Mouse (Mus musculus) ovary, postnatal 36 days (tissue): ENCODE measurements around the gene Plekhj1.

Source experiments
- DNase-seq: peaks from one replicate; pipeline ENCODE4 v3.0.0; 2022; ENCODE audit warnings: low spot score, mixed read lengths

Plekhj1 gene

GRCm38 (mm10) chr10:80748609-80749008 lies 49.8 kb downstream of the Plekhj1 start:
- DNase-seq: peak; percentile 57

- peak; percentile 78 for DNase-seq
Measured at GRCm38 (mm10) chr10:80747410-80747809, 51.0 kb downstream of the Plekhj1 start.
